Mouse (Mus musculus) midbrain, postnatal 0 days (tissue): ENCODE results near the gene Rps6ka5. TPM values are rescaled to one million over a fixed set of nuclear protein-coding genes. Genes with fewer than 3 reads are reported as not detected.
A peak's percentile ranks its signal among the peaks of the same experiment; 100 is the strongest.

Experiments
- ATAC-seq: fragments of 200-750 bp; cut with Nextera tagmentation; 2 replicates; pipeline ENCODE4 v1.8.0; 2017; ENCODE audit warnings: moderate number of reproducible peaks, mild to moderate bottlenecking, moderate TSS enrichment, moderate library complexity; ENCODE audit not compliant: low FRiP score
- DNase-seq: peaks from one replicate; pipeline ENCODE4 v3.0.0-alpha.2; 2015; ENCODE audit warnings: low spot score
- H3K27ac ChIP-seq: fragments of 300-500 bp; sonication (generic); 2 replicates; pipeline ENCODE4 v1.5.1; 2014; ENCODE audit warnings: low read depth, mild to moderate bottlenecking, low read length, mixed read lengths
- H3K27me3 ChIP-seq: fragments of 300-500 bp; sonication (generic); 2 replicates; pipeline ENCODE4 v1.6.1; 2014; ENCODE audit warnings: low read length, control low read depth, mixed read lengths; ENCODE audit not compliant: insufficient read depth
- H3K36me3 ChIP-seq: fragments of 300-500 bp; sonication (generic); 2 replicates; pipeline ENCODE4 v1.6.1; 2014; ENCODE audit warnings: low read length, control low read depth, mixed read lengths; ENCODE audit not compliant: insufficient read depth
- H3K4me1 ChIP-seq: fragments of 300-500 bp; sonication (generic); 2 replicates; pipeline ENCODE4 v1.6.1; 2014; ENCODE audit warnings: mild to moderate bottlenecking, control low read depth, antibody characterized with exemption, low read length, mixed read lengths; ENCODE audit not compliant: insufficient read depth
- H3K4me2 ChIP-seq: fragments of 300-500 bp; sonication (generic); 2 replicates; pipeline ENCODE4 v1.6.1; 2014; ENCODE audit warnings: low read depth, mild to moderate bottlenecking, low read length, mixed read lengths; ENCODE audit not compliant: poor library complexity, severe bottlenecking
- H3K4me3 ChIP-seq: fragments of 300-500 bp; sonication (generic); 2 replicates; pipeline ENCODE4 v1.5.1; 2014; ENCODE audit warnings: low read depth, mild to moderate bottlenecking, low read length, moderate library complexity
- H3K9ac ChIP-seq: fragments of 300-500 bp; sonication (generic); replicated peaks from 2 replicates; pipeline ENCODE4 v1.6.1; 2014; ENCODE audit warnings: mild to moderate bottlenecking, low read length, moderate library complexity, mixed read lengths; ENCODE audit not compliant: poor library complexity, severe bottlenecking
- H3K9me3 ChIP-seq: fragments of 300-500 bp; sonication (generic); 2 replicates; pipeline ENCODE4 v1.6.1; 2016; ENCODE audit warnings: low read length, control low read depth
- CTCF ChIP-seq: IDR thresholded peaks from 2 replicates; pipeline ENCODE4 v1.5.1; 2016; ENCODE audit warnings: antibody characterized with exemption, mild to moderate bottlenecking
- WGBS: fragments of 180-500 bp; shearing (Covaris S2); extraction: QIAGEN DNeasy Blood & Tissue Kit; methylation state at CpG from one replicate; pipeline ENCODE4 v1.1.7; 2014; 5-methylcytosine and 5-hydroxymethylcytosine counted together
- polyA plus RNA-seq: library from polyadenylated mRNA; unstranded; fragments of >200 nt; fragmentation: Nextera tagmentation; extraction: Ambion mirVana; gene quantifications from 2 replicates; pipeline ENCODE4 v1.2.1, GENCODE M21; 2015
- total RNA-seq: library from RNA; depleted of rRNA; stranded (reverse); fragments of >200 nt; gene quantifications from 2 replicates; pipeline ENCODE4 v1.2.3, GENCODE M21; 2014

Rps6ka5 gene
- total and polyA plus RNA-seq, 2 experiments from 2014 or later: 4.9 to 12.6 TPM

DNA sequence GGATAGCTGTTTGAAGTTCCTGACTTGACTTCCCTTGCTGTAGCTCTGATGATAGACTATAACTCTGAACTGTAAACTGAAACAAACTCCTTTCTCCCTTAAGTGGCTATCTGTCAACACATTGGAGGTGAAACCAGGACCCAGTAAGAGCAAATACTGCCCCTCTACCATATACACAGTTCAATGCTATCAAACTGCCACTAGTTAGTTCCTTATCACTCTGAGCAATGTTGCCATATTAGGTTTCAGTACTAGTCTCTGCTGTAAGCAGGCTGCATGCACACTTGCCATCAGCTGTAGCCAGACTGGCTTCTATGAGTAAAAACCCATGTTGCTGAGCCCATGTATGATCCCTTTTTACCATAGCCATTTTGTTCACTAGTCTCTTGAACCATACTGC, 38.6 kb downstream of the Rps6ka5 start:
- no peak for TF ChIP-seq CTCF
- DNase-seq: no peak
- Histone ChIP-seq H3K27me3 (no peaks in the 10 kb centered on the region), H3K27ac (no peak overlapping the region), H3K4me1 (no peaks in the 10 kb centered on the region), H3K4me3 (no peak overlapping the region), H3K9ac (no peak overlapping the region), H3K9me3 (no peaks in the 10 kb centered on the region), H3K4me2 (no peak overlapping the region), H3K36me3 (no peaks in the 10 kb centered on the region)
- no peak for ATAC-seq

DNA sequence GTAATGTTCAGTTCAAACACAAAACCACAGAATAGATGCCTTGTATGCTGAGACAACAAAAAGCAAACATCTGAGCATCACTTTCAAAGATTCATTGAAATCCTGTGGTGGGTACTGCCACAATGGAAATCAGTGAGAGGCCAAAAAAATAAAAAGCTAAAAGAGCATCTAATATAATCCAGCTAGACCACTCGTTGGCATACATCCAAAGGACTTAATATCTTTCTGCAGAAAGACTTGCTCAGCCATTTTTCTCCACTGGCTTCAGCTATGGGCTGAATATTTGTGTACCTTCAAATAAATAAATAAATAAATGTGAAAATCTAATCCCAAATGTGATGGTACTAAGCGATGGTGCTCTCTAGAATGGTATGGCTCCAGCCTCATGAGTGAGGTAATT, 39.8 kb downstream of the Rps6ka5 start:
- Histone ChIP-seq H3K4me3 (no peak overlapping the region), H3K27ac (no peak overlapping the region), H3K9ac (no peak overlapping the region), H3K4me2 (no peak overlapping the region), H3K36me3 (no peaks in the 10 kb centered on the region), H3K4me1 (no peaks in the 10 kb centered on the region), H3K27me3 (no peaks in the 10 kb centered on the region), H3K9me3 (no peaks in the 10 kb centered on the region)
- WGBS: 67% methylated on average over 2 of the region's 2 CpGs
- ATAC-seq: no peak
- peak; percentile 51 for DNase-seq
- TF ChIP-seq CTCF: no peak

DNA sequence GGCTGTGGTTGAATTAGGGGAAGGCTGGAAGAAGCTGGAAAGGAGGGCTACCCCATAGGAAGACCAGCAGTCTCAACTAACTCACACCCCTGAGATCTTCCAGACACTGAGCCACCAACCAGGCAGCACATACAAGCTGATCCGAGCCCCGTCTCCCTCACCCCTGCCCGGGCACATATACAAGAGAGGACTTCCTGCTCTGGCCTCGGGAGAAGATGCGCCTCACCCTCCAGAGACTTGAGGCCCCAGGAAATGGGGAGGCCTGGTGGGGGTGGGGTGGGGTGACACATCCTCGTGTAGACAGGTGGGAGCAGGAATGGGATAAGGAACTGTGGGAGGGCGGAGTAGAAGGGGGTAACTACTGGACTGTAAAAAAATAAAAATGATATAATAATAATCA, 45.0 kb downstream of the Rps6ka5 start:
- no peak overlapping the region for H3K4me3 ChIP-seq
- no peaks in the 10 kb centered on the region for H3K9me3 ChIP-seq
- H3K36me3 ChIP-seq: no peaks in the 10 kb centered on the region
- no peak overlapping the region for H3K27ac ChIP-seq
- DNase-seq (no peak), ATAC-seq (no peak)
- H3K4me2 ChIP-seq: no peak overlapping the region
- no peak for TF ChIP-seq CTCF
- no peak overlapping the region for H3K9ac ChIP-seq
- no peaks in the 10 kb centered on the region for H3K4me1 ChIP-seq
- H3K27me3 ChIP-seq: no peaks in the 10 kb centered on the region
- 93% methylated on average over 7 of the region's 7 CpGs for WGBS

DNA sequence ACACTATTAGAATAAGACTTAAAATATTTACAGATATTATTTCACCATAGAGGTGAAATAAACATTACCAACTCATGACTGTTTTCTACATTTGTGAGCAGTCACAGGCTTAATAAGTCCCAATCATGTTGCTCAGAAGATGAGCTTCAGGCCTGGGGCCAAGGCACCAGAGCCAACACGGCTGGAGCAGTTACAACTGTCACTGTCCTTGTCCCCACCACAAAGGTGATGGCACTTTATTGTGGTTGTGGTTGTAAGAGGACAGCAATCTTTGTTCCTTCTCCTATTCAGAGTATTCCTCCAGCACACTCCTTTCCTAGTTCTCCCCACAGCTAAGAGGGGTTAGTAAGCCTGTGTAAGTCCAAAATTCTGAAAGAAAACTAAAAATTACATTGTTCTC, 45.5 kb downstream of the Rps6ka5 start:
- Histone ChIP-seq H3K4me2 (no peak overlapping the region), H3K4me3 (no peak overlapping the region), H3K27me3 (no peaks in the 10 kb centered on the region), H3K27ac (no peak overlapping the region), H3K4me1 (no peaks in the 10 kb centered on the region), H3K9ac (no peak overlapping the region), H3K36me3 (no peaks in the 10 kb centered on the region), H3K9me3 (no peaks in the 10 kb centered on the region)
- WGBS: 64% methylated on average over 1 of the region's 1 CpGs
- DNase-seq (no peak), ATAC-seq (no peak)
- TF ChIP-seq CTCF: no peak

DNA sequence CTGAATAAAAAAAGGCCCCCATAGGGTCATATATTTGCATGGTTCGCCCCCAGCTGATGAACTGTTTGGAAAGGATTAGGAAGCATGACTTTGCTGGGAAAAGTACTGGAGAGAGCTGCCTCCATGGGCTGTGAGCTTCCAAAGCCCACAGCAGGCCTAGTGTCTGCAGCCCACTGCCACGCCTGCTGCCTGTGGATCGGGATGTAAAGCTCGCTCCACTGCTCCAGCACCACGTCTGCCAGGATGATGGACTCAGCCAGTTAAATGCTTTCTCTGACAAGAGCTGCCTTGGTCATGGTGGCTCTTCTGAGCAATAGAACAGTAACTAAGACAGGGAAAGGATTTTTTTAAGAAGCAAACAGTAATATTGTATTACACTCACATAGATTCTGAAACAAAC, 46.1 kb downstream of the Rps6ka5 start:
- Histone ChIP-seq H3K9me3 (no peaks in the 10 kb centered on the region), H3K4me2 (no peak overlapping the region), H3K36me3 (no peaks in the 10 kb centered on the region), H3K27ac (no peak overlapping the region), H3K27me3 (no peaks in the 10 kb centered on the region), H3K4me3 (no peak overlapping the region), H3K4me1 (no peaks in the 10 kb centered on the region), H3K9ac (no peak overlapping the region)
- no peak for TF ChIP-seq CTCF
- no peak for DNase-seq
- no peak for ATAC-seq
- WGBS: 71% methylated on average over 5 of the region's 5 CpGs

DNA sequence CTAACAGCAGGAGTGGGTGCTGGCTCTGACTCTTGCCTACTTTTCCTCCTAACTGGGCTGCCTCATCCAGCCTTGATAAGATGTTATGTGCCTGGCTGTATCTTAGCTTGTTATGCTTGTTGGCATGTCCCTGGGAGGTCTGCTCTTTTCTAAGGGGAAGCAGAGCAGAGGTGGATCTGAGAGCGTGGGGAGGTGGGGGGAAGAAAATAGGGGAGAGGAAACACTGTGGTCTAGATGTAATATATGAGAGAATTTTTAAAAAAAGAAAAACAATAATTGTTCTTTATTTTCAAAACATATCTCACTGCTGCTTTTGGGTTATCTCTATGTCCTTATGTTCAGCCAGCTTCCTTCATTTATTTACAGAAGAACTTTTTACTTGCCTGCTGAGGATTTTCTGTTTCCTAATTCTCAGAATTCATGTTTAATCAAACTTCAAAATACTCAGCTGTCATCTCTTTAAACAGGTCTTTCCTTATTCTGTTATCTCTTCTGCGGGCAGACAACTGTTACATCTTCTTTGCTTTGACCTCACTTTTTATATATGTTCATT, 56.1 kb downstream of the Rps6ka5 start:
- no peak for TF ChIP-seq CTCF
- DNase-seq: no peak
- no peak for ATAC-seq

More for the DNA sequence above, 56.1 kb downstream of the Rps6ka5 start:
- H3K4me3 ChIP-seq: no peak overlapping the region
- no peak overlapping the region for H3K4me2 ChIP-seq
- WGBS: 91% methylated on average over 2 of the region's 2 CpGs
- H3K27ac ChIP-seq: no peak overlapping the region
- H3K27me3 ChIP-seq: no peaks in the 10 kb centered on the region
- no peaks in the 10 kb centered on the region for H3K36me3 ChIP-seq
- H3K4me1 ChIP-seq: no peaks in the 10 kb centered on the region
- no peak overlapping the region for H3K9ac ChIP-seq
- H3K9me3 ChIP-seq: no peaks in the 10 kb centered on the region
